Mouse (Mus musculus) erythroblast, embryonic 14.5 days (primary cell): ENCODE measurements around the gene Slc13a1.

Experiments
- GATA1 ChIP-seq: IDR thresholded peaks from 2 replicates; pipeline ENCODE4 v1.6.1; 2012; ENCODE audit warnings: low read length, inconsistent platforms, mixed read lengths
- TAL1 ChIP-seq: IDR thresholded peaks from 3 replicates; pipeline ENCODE4 v1.6.1; 2012; ENCODE audit warnings: low read length, inconsistent platforms, mixed read lengths

- TF ChIP-seq TAL1 (no peak), GATA1 (no peak)
Measured at GRCm38 (mm10) chr6:24202226-24202625, 34.3 kb upstream of the Slc13a1 start.
